10 mouse cellular contexts compared by ENCODE assay signal in the genomic region with DNA sequence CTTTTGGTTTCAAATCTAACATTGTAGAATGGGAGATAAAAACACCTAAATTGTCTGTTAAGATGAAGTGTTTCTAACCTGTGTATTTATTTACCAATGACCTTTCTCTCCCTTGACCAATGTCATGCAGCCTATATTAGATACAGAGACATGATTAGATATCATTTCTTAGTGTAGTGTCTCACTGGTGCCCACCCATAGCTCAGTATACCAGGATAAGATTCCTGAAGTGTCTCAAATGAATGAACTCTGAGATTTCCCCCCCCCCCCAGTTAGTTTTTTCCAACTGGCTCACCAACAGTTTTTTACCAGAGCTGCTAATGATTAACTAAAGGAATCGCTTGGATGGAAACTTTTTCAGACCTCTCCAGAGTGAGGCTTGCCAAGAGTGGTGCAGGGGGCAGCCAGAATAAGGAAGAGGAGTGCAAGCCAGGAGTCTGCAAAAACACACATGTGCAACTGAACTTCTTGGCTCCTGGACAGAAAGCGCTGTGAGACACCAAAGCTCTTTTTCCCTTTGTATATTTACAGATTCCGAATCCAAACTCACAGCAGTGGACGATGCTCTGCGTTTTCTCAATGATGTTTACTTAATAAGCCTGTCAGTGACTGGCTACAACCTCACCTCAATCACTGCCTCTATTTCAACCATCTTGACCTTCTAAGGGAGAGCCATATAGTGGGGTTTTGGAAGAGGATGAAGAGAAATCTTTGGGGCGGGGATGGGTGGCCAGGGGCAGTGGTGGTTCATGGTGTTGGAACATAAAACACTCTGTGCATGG.
DNase-seq lines count a peak whose midpoint lies in the region; ATAC-seq lines count a peak whose summit lies in the region.
"Had no signal": no experiment of that assay in that cellular context is flagged by ENCODE, and none has a peak within 500 bp of the region (broad histone marks: within the 10 kb centered on the region; RNA-seq: fewer than 3 reads in every experiment).

No protein-coding gene starts in this region.

- ATAC-seq in hindbrain, embryonic 15.5 days (ENCODE audit: low FRiP score, low read depth) = peak; percentile 74; the same call in 1 of the 2 replicates
- no peak for ATAC-seq in hindbrain, embryonic 13.5 days (ENCODE audit: low FRiP score)
- peak; percentile 68 for ATAC-seq in intestine, embryonic 16.5 days
- peak; percentile 54; the same call in 1 of the 2 replicates for ATAC-seq in liver, embryonic 15.5 days (ENCODE audit: insufficient read depth)

- H3K4me1 ChIP-seq in hindbrain, embryonic 15.5 days (replicated peaks) = 0 out of 2 replicates have a peak, but pooled peaks cover 2% of the 10 kb centered on the region
- H3K4me1 ChIP-seq in hindbrain, embryonic 13.5 days (replicated peaks) = peaks cover 8% of the 10 kb centered on the region
- H3K4me1 ChIP-seq in intestine, embryonic 16.5 days (ENCODE audit: control insufficient read depth, insufficient read depth, low read length) = peaks cover 35% of the 10 kb centered on the region
- H3K4me1 ChIP-seq in liver, embryonic 15.5 days (replicated peaks) = peaks cover 3% of the 10 kb centered on the region; the same call in 1 of the 2 replicates

- H3K9me3 ChIP-seq in hindbrain, embryonic 15.5 days = no peaks in the 10 kb centered on the region
- no peaks in the 10 kb centered on the region for H3K9me3 ChIP-seq in hindbrain, embryonic 13.5 days
- no peaks in the 10 kb centered on the region for H3K9me3 ChIP-seq in intestine, embryonic 16.5 days (ENCODE audit: control insufficient read depth, low read length)
- no peaks in the 10 kb centered on the region for H3K9me3 ChIP-seq in liver, embryonic 15.5 days (replicated peaks)
- H3K9me3 ChIP-seq: neural tube, embryonic 12.5 days had no signal

- no peak overlapping the region for H3K27ac ChIP-seq in hindbrain, embryonic 15.5 days (replicated peaks)
- no peak overlapping the region for H3K27ac ChIP-seq in hindbrain, embryonic 13.5 days
- H3K27ac ChIP-seq in intestine, embryonic 16.5 days (ENCODE audit: low read length) = peak overlapping the region; percentile 88
- peak overlapping the region; percentile 75 for H3K27ac ChIP-seq in liver, embryonic 15.5 days (replicated peaks)
- H3K27ac ChIP-seq: neural tube, embryonic 12.5 days had no signal

- H3K9ac ChIP-seq in hindbrain, embryonic 15.5 days = no peak overlapping the region
- no peak overlapping the region for H3K9ac ChIP-seq in hindbrain, embryonic 13.5 days
- no peak overlapping the region for H3K9ac ChIP-seq in intestine, embryonic 16.5 days (ENCODE audit: low read depth, low read length)
- no peak overlapping the region for H3K9ac ChIP-seq in liver, embryonic 15.5 days
- H3K9ac ChIP-seq: neural tube, embryonic 12.5 days had no signal

- peak; percentile 70 for DNase-seq in fibroblast of lung, adult 2 months (ENCODE audit: low read depth)
- DNase-seq in yolk sac, embryonic 10.5 days (ENCODE audit: low spot score) = peak; percentile 80
- DNase-seq in layer of hippocampus, postnatal 36 days = no peak
- DNase-seq in thymus, adult 18-20 months = no peak

- no peaks in the 10 kb centered on the region for H3K36me3 ChIP-seq in hindbrain, embryonic 15.5 days
- H3K36me3 ChIP-seq in hindbrain, embryonic 13.5 days = no peaks in the 10 kb centered on the region
- H3K36me3 ChIP-seq in intestine, embryonic 16.5 days (ENCODE audit: control insufficient read depth, insufficient read depth, low read length) = no peaks in the 10 kb centered on the region
- H3K36me3 ChIP-seq in liver, embryonic 15.5 days (replicated peaks) = no peaks in the 10 kb centered on the region
- H3K36me3 ChIP-seq: G1E; neural tube, embryonic 12.5 days had no signal

- no peak overlapping the region for H3K4me2 ChIP-seq in hindbrain, embryonic 15.5 days
- H3K4me2 ChIP-seq in hindbrain, embryonic 13.5 days = no peak overlapping the region
- peak overlapping the region; percentile 34 for H3K4me2 ChIP-seq in intestine, embryonic 16.5 days (ENCODE audit: low read depth, low read length)
- H3K4me2 ChIP-seq in liver, embryonic 15.5 days = peak overlapping the region; percentile 13; the same call in 1 of the 2 replicates
- H3K4me2 ChIP-seq: neural tube, embryonic 12.5 days had no signal

- WGBS in hindbrain, embryonic 15.5 days = 49% methylated on average over 6 of the region's 6 CpGs
- 61% methylated on average over 6 of the region's 6 CpGs for WGBS in hindbrain, embryonic 13.5 days
- 12% methylated on average over 6 of the region's 6 CpGs for WGBS in intestine, embryonic 16.5 days
- WGBS in liver, embryonic 15.5 days (ENCODE audit: insufficient replicate concordance) = 54% methylated on average over 6 of the region's 6 CpGs

- no peak overlapping the region for H3K4me3 ChIP-seq in hindbrain, embryonic 15.5 days
- H3K4me3 ChIP-seq in hindbrain, embryonic 13.5 days = no peak overlapping the region
- H3K4me3 ChIP-seq in intestine, embryonic 16.5 days (ENCODE audit: low read length) = no peak overlapping the region; the same call in 1 of the 2 replicates
- H3K4me3 ChIP-seq in liver, embryonic 15.5 days (replicated peaks) = no peak overlapping the region
- H3K4me3 ChIP-seq: neural tube, embryonic 12.5 days had no signal

- H3K27me3 ChIP-seq in hindbrain, embryonic 15.5 days = no peaks in the 10 kb centered on the region
- H3K27me3 ChIP-seq in hindbrain, embryonic 13.5 days = no peaks in the 10 kb centered on the region
- no peaks in the 10 kb centered on the region for H3K27me3 ChIP-seq in intestine, embryonic 16.5 days (replicated peaks; ENCODE audit: control insufficient read depth, insufficient read depth, low read length)
- no peaks in the 10 kb centered on the region for H3K27me3 ChIP-seq in liver, embryonic 15.5 days
- H3K27me3 ChIP-seq: neural tube, embryonic 12.5 days had no signal

Comparison
In these comparisons a context has a peak if more than half of its experiments do, and no peak if none do; other contexts are left out.
1. H3K27ac ChIP-seq: peak in intestine, embryonic 16.5 days (single experiment) and liver, embryonic 15.5 days (single experiment); none in hindbrain, embryonic 15.5 days (single experiment) and hindbrain, embryonic 13.5 days (single experiment).
2. H3K4me2 ChIP-seq: peak in intestine, embryonic 16.5 days (single experiment) and liver, embryonic 15.5 days (single experiment); none in hindbrain, embryonic 15.5 days (single experiment) and hindbrain, embryonic 13.5 days (single experiment).
3. DNase-seq: peak in fibroblast of lung, adult 2 months (single experiment) and yolk sac, embryonic 10.5 days (single experiment); none in layer of hippocampus, postnatal 36 days (0 of 2) and thymus, adult 18-20 months (0 of 2).